Mouse (Mus musculus) lung, postnatal 0 days (tissue): Measurements from ENCODE around the gene 4932438H23Rik. TPM values are rescaled to one million over a fixed set of nuclear protein-coding genes. Genes with fewer than 3 reads are reported as not detected.

Experiments used
- ATAC-seq: fragments of 200-750 bp; cut with Nextera tagmentation; 2 replicates; pipeline ENCODE4 v1.8.0; 2017; ENCODE audit warnings: moderate library complexity
- DNase-seq: peaks from one replicate; pipeline ENCODE4 v3.0.0-alpha.2; 2016; ENCODE audit warnings: low spot score
- H3K27ac ChIP-seq: fragments of 300-500 bp; sonication (generic); 2 replicates; pipeline ENCODE4 v1.5.1; 2014; ENCODE audit warnings: antibody characterized with exemption, mild to moderate bottlenecking, low read length, mixed read lengths
- H3K27me3 ChIP-seq: fragments of 300-500 bp; sonication (generic); replicated peaks from 2 replicates; pipeline ENCODE4 v1.6.1; 2014; ENCODE audit warnings: low read length, mixed read lengths; ENCODE audit not compliant: insufficient read depth
- H3K36me3 ChIP-seq: fragments of 300-500 bp; sonication (generic); 2 replicates; pipeline ENCODE4 v1.6.1; 2014; ENCODE audit warnings: low read length, mixed read lengths; ENCODE audit not compliant: insufficient read depth
- H3K4me1 ChIP-seq: fragments of 300-500 bp; sonication (generic); 2 replicates; pipeline ENCODE4 v1.6.1; 2014; ENCODE audit warnings: antibody characterized with exemption, low read depth, low read length, mixed read lengths; ENCODE audit not compliant: insufficient read depth
- H3K4me2 ChIP-seq: fragments of 300-500 bp; sonication (generic); replicated peaks from 2 replicates; pipeline ENCODE4 v1.6.1; 2014; ENCODE audit warnings: low read depth, mild to moderate bottlenecking, low read length, moderate library complexity, mixed read lengths
- H3K4me3 ChIP-seq: fragments of 300-500 bp; sonication (generic); 2 replicates; pipeline ENCODE4 v1.5.1; 2014; ENCODE audit warnings: low read depth, low read length
- H3K9ac ChIP-seq: fragments of 300-500 bp; sonication (generic); replicated peaks from 2 replicates; pipeline ENCODE4 v1.6.1; 2014; ENCODE audit warnings: low read depth, mild to moderate bottlenecking
- H3K9me3 ChIP-seq: fragments of 300-500 bp; sonication (generic); 2 replicates; pipeline ENCODE4 v1.6.1; 2016; ENCODE audit warnings: low read length, mixed read lengths
- CTCF ChIP-seq: IDR thresholded peaks from 2 replicates; pipeline ENCODE4 v1.5.1; 2016; ENCODE audit warnings: antibody characterized with exemption, mild to moderate bottlenecking
- EP300 ChIP-seq: IDR thresholded peaks from 2 replicates; pipeline ENCODE4 v1.6.1; 2016; ENCODE audit warnings: antibody characterized with exemption, mild to moderate bottlenecking, control low read depth
- WGBS: fragments of 180-500 bp; shearing (Covaris S2); extraction: QIAGEN DNeasy Blood & Tissue Kit; methylation state at CpG from one replicate; pipeline ENCODE4 v1.1.7; 2014; 5-methylcytosine and 5-hydroxymethylcytosine counted together
- polyA plus RNA-seq: library from polyadenylated mRNA; unstranded; fragments of >200 nt; fragmentation: Nextera tagmentation; extraction: Ambion mirVana; gene quantifications from 2 replicates; pipeline ENCODE4 v1.2.1, GENCODE M21; 2015

Gene 4932438H23Rik
- polyA plus RNA-seq, 1 experiment from 2014 or later, result 0.07 TPM

GRCm38 (mm10) chr16:91105481-91106051 lies 10.6 kb upstream of the 4932438H23Rik start:
- H3K36me3 ChIP-seq, result no peaks in the 10 kb centered on the region
- no peak overlapping the region for H3K9ac ChIP-seq
- H3K4me2 ChIP-seq, result no peak overlapping the region
- TF ChIP-seq CTCF, result no peak
- TF ChIP-seq EP300, result no peak
- DNase-seq (no peak), ATAC-seq (no peak)
- H3K27ac ChIP-seq, result no peak overlapping the region
- no peak overlapping the region for H3K4me3 ChIP-seq
- 0 out of 2 replicates have a peak, but pooled peaks cover 7% of the 10 kb centered on the region for H3K27me3 ChIP-seq
- no peaks in the 10 kb centered on the region for H3K4me1 ChIP-seq
- H3K9me3 ChIP-seq, result no peaks in the 10 kb centered on the region
- WGBS, result 37% methylated on average over 13 of the region's 13 CpGs

GRCm38 (mm10) chr16:91104821-91105480 lies 10.0 kb upstream of the 4932438H23Rik start:
- no peaks in the 10 kb centered on the region for H3K9me3 ChIP-seq
- TF ChIP-seq EP300, result no peak
- TF ChIP-seq CTCF, result no peak
- H3K36me3 ChIP-seq, result no peaks in the 10 kb centered on the region
- H3K9ac ChIP-seq, result no peak overlapping the region
- H3K4me2 ChIP-seq, result no peak overlapping the region
- H3K27ac ChIP-seq, result no peak overlapping the region
- no peak overlapping the region for H3K4me3 ChIP-seq
- ATAC-seq (no peak), DNase-seq (no peak)
- no peaks in the 10 kb centered on the region for H3K4me1 ChIP-seq
- WGBS, result 45% methylated on average over 10 of the region's 10 CpGs
- 0 out of 2 replicates have a peak, but pooled peaks cover 7% of the 10 kb centered on the region for H3K27me3 ChIP-seq

GRCm38 (mm10) chr16:91103386-91103785 lies 8.5 kb upstream of the 4932438H23Rik start:
- Histone ChIP-seq H3K27me3 (0 out of 2 replicates have a peak, but pooled peaks cover 7% of the 10 kb centered on the region), H3K36me3 (no peaks in the 10 kb centered on the region), H3K4me3 (no peak overlapping the region), H3K9ac (no peak overlapping the region), H3K4me2 (no peak overlapping the region), H3K4me1 (no peaks in the 10 kb centered on the region), H3K27ac (no peak overlapping the region), H3K9me3 (no peaks in the 10 kb centered on the region)
- no peak for ATAC-seq
- no peak for TF ChIP-seq CTCF
- TF ChIP-seq EP300, result no peak
- 66% methylated on average over 14 of the region's 14 CpGs for WGBS
- no peak for DNase-seq

- Histone ChIP-seq H3K4me2 (no peak overlapping the region), H3K9me3 (no peaks in the 10 kb centered on the region), H3K27ac (no peak overlapping the region), H3K27me3 (0 out of 2 replicates have a peak, but pooled peaks cover 7% of the 10 kb centered on the region), H3K9ac (no peak overlapping the region), H3K4me1 (no peaks in the 10 kb centered on the region), H3K36me3 (no peaks in the 10 kb centered on the region), H3K4me3 (no peak overlapping the region)
- ATAC-seq, result no peak
- no peak for DNase-seq
- WGBS, result 61% methylated on average over 2 of the region's 2 CpGs
- TF ChIP-seq EP300 (no peak), CTCF (no peak)
Measured at GRCm38 (mm10) chr16:91100484-91100883, 5.6 kb upstream of the 4932438H23Rik start.

- H3K4me3 ChIP-seq, result no peak overlapping the region
- no peak overlapping the region for H3K27ac ChIP-seq
- DNase-seq (no peak), ATAC-seq (no peak)
- H3K4me2 ChIP-seq, result no peak overlapping the region
- H3K36me3 ChIP-seq, result no peaks in the 10 kb centered on the region
- 77% methylated on average over 16 of the region's 16 CpGs for WGBS
- TF ChIP-seq CTCF (no peak), EP300 (no peak)
- no peaks in the 10 kb centered on the region for H3K4me1 ChIP-seq
- H3K9ac ChIP-seq, result no peak overlapping the region
- H3K9me3 ChIP-seq, result no peaks in the 10 kb centered on the region
- 0 out of 2 replicates have a peak, but pooled peaks cover 7% of the 10 kb centered on the region for H3K27me3 ChIP-seq
Measured at GRCm38 (mm10) chr16:91099444-91100065, 4.6 kb upstream of the 4932438H23Rik start.

- no peak overlapping the region for H3K9ac ChIP-seq
- no peak overlapping the region for H3K4me3 ChIP-seq
- ATAC-seq, result no peak
- WGBS, result 87% methylated on average over 11 of the region's 11 CpGs
- 0 out of 2 replicates have a peak, but pooled peaks cover 3% of the 10 kb centered on the region for H3K27me3 ChIP-seq
- TF ChIP-seq CTCF, result no peak
- no peak for TF ChIP-seq EP300
- no peaks in the 10 kb centered on the region for H3K36me3 ChIP-seq
- H3K4me1 ChIP-seq, result no peaks in the 10 kb centered on the region
- H3K9me3 ChIP-seq, result no peaks in the 10 kb centered on the region
- no peak for DNase-seq
- no peak overlapping the region for H3K4me2 ChIP-seq
- H3K27ac ChIP-seq, result no peak overlapping the region
Measured at GRCm38 (mm10) chr16:91097858-91098257, 2.9 kb upstream of the 4932438H23Rik start.
